In genomic region chr16:33934701-33935406, GRCm38 (mm10) we compare ENCODE assay signal across 8 mouse cellular contexts. TPM values are rescaled to one million over a fixed set of nuclear protein-coding genes. Genes with fewer than 3 reads are reported as not detected.
DNase-seq lines count a peak whose midpoint lies in the region; ATAC-seq lines count a peak whose summit lies in the region.

No protein-coding gene starts in this region.

- no peak for ATAC-seq in megakaryocyte-erythroid progenitor cell, adult 5-6 weeks (replicated peaks; ENCODE audit: low FRiP score, low TSS enrichment, poor library complexity, severe bottlenecking)

- peak; percentile 45 for DNase-seq in cerebellum, adult 9-11 months
- no peak for DNase-seq in cerebellum, adult 11-12 months
- DNase-seq in urinary bladder, postnatal 14 days (ENCODE audit: low spot score), result peak; percentile 35
- DNase-seq in urinary bladder, postnatal 25 days (ENCODE audit: low spot score), result no peak
- peak; percentile 83 for DNase-seq in kidney, postnatal 14 days
- peak; percentile 66 for DNase-seq in lung, postnatal 14 days
- no peak for DNase-seq in ovary, postnatal 14 days (ENCODE audit: low spot score)

RNA-seq across cellular contexts. Expression of gene Umps, which starts 32.0 kb away (rescaled TPM):
- total RNA-seq in megakaryocyte-erythroid progenitor cell, adult 5-6 weeks (2014; fragmentation: Nextera tagmentation), result 62.4 and 69.3 TPM in 2 replicates
- total RNA-seq in megakaryocyte-erythroid progenitor cell, adult 5-6 weeks (2017), result 99.2 and 104 TPM in 2 replicates

Comparison
In these comparisons a context has a peak if more than half of its experiments do, and no peak if none do; other contexts are left out.
1. DNase-seq: peak in cerebellum, adult 9-11 months (single experiment), urinary bladder, postnatal 14 days (single experiment), kidney, postnatal 14 days (single experiment) and lung, postnatal 14 days (single experiment); none in cerebellum, adult 11-12 months (single experiment), urinary bladder, postnatal 25 days (single experiment) and ovary, postnatal 14 days (single experiment).